Mouse (Mus musculus) midbrain, embryonic 16.5 days (tissue): ENCODE results near the gene Izumo1. TPM values are rescaled to one million over a fixed set of nuclear protein-coding genes. Genes with fewer than 3 reads are reported as not detected.

ENCODE experiments used
- ATAC-seq: fragments of 200-750 bp; cut with Nextera tagmentation; 2 replicates; pipeline ENCODE4 v1.8.0; 2017; ENCODE audit warnings: moderate TSS enrichment
- H3K27ac ChIP-seq: fragments of 300-500 bp; sonication (generic); 2 replicates; pipeline ENCODE4 v1.5.1; 2014; ENCODE audit warnings: mild to moderate bottlenecking, low read length, mixed read lengths
- H3K27me3 ChIP-seq: fragments of 300-500 bp; sonication (generic); 2 replicates; pipeline ENCODE4 v1.6.1; 2014; ENCODE audit warnings: low read depth, low read length, mixed read lengths; ENCODE audit not compliant: control insufficient read depth, insufficient read depth
- H3K36me3 ChIP-seq: fragments of 300-500 bp; sonication (generic); 2 replicates; pipeline ENCODE4 v1.6.1; 2014; ENCODE audit warnings: mild to moderate bottlenecking, low read length, moderate library complexity, mixed read lengths; ENCODE audit not compliant: control insufficient read depth, insufficient read depth
- H3K4me1 ChIP-seq: fragments of 300-500 bp; sonication (generic); 2 replicates; pipeline ENCODE4 v1.6.1; 2014; ENCODE audit warnings: mild to moderate bottlenecking, low read length, mixed read lengths; ENCODE audit not compliant: control insufficient read depth, insufficient read depth
- H3K4me2 ChIP-seq: fragments of 300-500 bp; sonication (generic); 2 replicates; pipeline ENCODE4 v1.6.1; 2014; ENCODE audit warnings: mild to moderate bottlenecking, low read length, mixed read lengths
- H3K4me3 ChIP-seq: fragments of 300-500 bp; sonication (generic); 2 replicates; pipeline ENCODE4 v1.5.1; 2014; ENCODE audit warnings: low read depth, mild to moderate bottlenecking, low read length, moderate library complexity, mixed read lengths
- H3K9ac ChIP-seq: fragments of 300-500 bp; sonication (generic); 2 replicates; pipeline ENCODE4 v1.6.1; 2014; ENCODE audit warnings: low read depth, low read length, mixed read lengths
- H3K9me3 ChIP-seq: fragments of 300-500 bp; sonication (generic); replicated peaks from 2 replicates; pipeline ENCODE4 v1.6.1; 2014; ENCODE audit warnings: mild to moderate bottlenecking, low read length, mixed read lengths; ENCODE audit not compliant: control insufficient read depth, poor library complexity, severe bottlenecking
- WGBS: fragments of 180-500 bp; shearing (Covaris S2); extraction: QIAGEN DNeasy Blood & Tissue Kit; methylation state at CpG from one replicate; pipeline ENCODE4 v1.1.7; 2014; 5-methylcytosine and 5-hydroxymethylcytosine counted together
- polyA plus RNA-seq: library from polyadenylated mRNA; unstranded; fragments of >200 nt; fragmentation: Nextera tagmentation; extraction: Ambion mirVana; gene quantifications from 2 replicates; pipeline ENCODE4 v1.2.1, GENCODE M21; 2015

Izumo1 gene
- polyA plus RNA-seq, 1 experiment from 2014 or later = not detected

GRCm38 (mm10) chr7:45638623-45639401 lies 17.2 kb downstream of the Izumo1 start:
- Histone ChIP-seq H3K36me3 (peaks cover 13% of the 10 kb centered on the region), H3K9ac (peak overlapping the region; percentile 27; the same call in 1 of the 2 replicates)
- peak; percentile 89 for ATAC-seq

GRCm38 (mm10) chr7:45639561-45640027 lies 18.0 kb downstream of the Izumo1 start, which contains the start of gene Mamstr:
Gene Mamstr, plus strand, starts transcription at chr7:45639977.
- H3K9ac ChIP-seq = no peak within 1 kb of the TSS; the same call in 1 of the 2 replicates
- no peak within 1 kb of the TSS for H3K27ac ChIP-seq
- peaks cover 17% of the 10 kb centered on the region for H3K4me1 ChIP-seq
- no peak within 1 kb of the TSS; the same call in 1 of the 2 replicates for H3K4me2 ChIP-seq
- ATAC-seq = no peak
- H3K9me3 ChIP-seq = no peaks in the 10 kb centered on the region
- peak within 1 kb of the TSS; percentile 37; the same call in 1 of the 2 replicates for H3K4me3 ChIP-seq
- peaks cover 13% of the 10 kb centered on the region for H3K36me3 ChIP-seq
- WGBS = 20% methylated on average over 19 of the region's 19 CpGs
- no peaks in the 10 kb centered on the region for H3K27me3 ChIP-seq

More at GRCm38 (mm10) chr7:45638623-45639401, 17.2 kb downstream of the Izumo1 start:
- Histone ChIP-seq H3K4me3 (peak overlapping the region; percentile 37), H3K27ac (0 out of 2 replicates have a peak overlapping the region, but pooled peaks have one; percentile 50), H3K27me3 (no peaks in the 10 kb centered on the region), H3K4me2 (peak overlapping the region; percentile 53), H3K4me1 (peaks cover 14% of the 10 kb centered on the region), H3K9me3 (no peaks in the 10 kb centered on the region)
- WGBS = 16% methylated on average over 29 of the region's 29 CpGs

GRCm38 (mm10) chr7:45640191-45640957 lies 18.8 kb downstream of the Izumo1 start:
- Histone ChIP-seq H3K4me1 (peaks cover 22% of the 10 kb centered on the region), H3K36me3 (peaks cover 12% of the 10 kb centered on the region), H3K27ac (no peak overlapping the region), H3K4me3 (no peak overlapping the region), H3K27me3 (no peaks in the 10 kb centered on the region), H3K9ac (no peak overlapping the region), H3K4me2 (no peak overlapping the region), H3K9me3 (no peaks in the 10 kb centered on the region)
- ATAC-seq = no peak
- 74% methylated on average over 19 of the region's 19 CpGs for WGBS

DNA sequence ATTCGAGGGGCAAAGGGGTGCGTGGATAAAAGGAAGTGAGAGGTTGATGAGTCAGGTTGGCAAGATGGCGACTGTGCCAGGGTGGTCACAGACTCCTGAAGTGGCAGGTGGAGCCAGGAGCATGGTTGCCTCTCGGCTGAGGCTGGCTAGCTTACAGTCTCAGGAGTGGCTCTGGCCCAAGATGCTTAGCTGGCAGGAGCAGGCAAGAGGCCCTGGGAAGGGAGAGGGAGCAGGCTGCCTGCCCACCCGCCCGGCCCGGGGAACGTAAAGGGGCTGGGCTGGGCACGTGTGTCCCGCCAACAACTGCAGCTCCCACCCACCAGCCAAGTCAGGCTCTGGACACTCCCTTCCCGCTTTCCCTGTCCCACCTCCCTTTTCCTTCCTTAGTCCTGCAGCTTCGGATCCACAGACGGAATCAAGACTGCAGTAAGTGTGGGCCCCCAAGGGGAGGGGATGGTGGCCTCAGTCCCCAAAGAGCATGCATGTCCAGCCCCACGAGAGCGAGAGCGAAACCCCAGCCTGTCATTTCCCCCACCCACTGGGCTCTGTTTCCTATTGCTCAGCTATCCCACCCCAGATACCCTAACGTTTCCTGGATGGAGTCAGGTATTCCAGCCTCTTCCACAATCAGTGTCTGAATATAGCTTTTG lies 19.9 kb downstream of the Izumo1 start:
- Histone ChIP-seq H3K36me3 (peaks cover 4% of the 10 kb centered on the region; the same call in 1 of the 2 replicates), H3K4me1 (peaks cover 22% of the 10 kb centered on the region), H3K4me2 (no peak overlapping the region), H3K9me3 (no peaks in the 10 kb centered on the region), H3K27me3 (no peaks in the 10 kb centered on the region), H3K9ac (no peak overlapping the region), H3K4me3 (no peak overlapping the region), H3K27ac (no peak overlapping the region)
- ATAC-seq = no peak
- WGBS = 73% methylated on average over 9 of the region's 17 CpGs

- peaks cover 22% of the 10 kb centered on the region for H3K4me1 ChIP-seq
- no peaks in the 10 kb centered on the region for H3K36me3 ChIP-seq
- no peak overlapping the region for H3K27ac ChIP-seq
- H3K4me2 ChIP-seq = peak overlapping the region; percentile 77; the same call in 1 of the 2 replicates
- WGBS = 89% methylated on average over 5 of the region's 5 CpGs
- H3K9me3 ChIP-seq = no peaks in the 10 kb centered on the region
- no peak overlapping the region for H3K4me3 ChIP-seq
- no peaks in the 10 kb centered on the region for H3K27me3 ChIP-seq
- no peak overlapping the region for H3K9ac ChIP-seq
- no peak for ATAC-seq
These were observed 20.5 kb downstream of the Izumo1 start for GRCm38 (mm10) chr7:45642083-45642482.

- peaks cover 22% of the 10 kb centered on the region for H3K4me1 ChIP-seq
- H3K27ac ChIP-seq = peak overlapping the region; percentile 89
- H3K4me3 ChIP-seq = peak overlapping the region; percentile 48
- no peaks in the 10 kb centered on the region for H3K9me3 ChIP-seq
- no peaks in the 10 kb centered on the region for H3K27me3 ChIP-seq
- 35% methylated on average over 16 of the region's 16 CpGs for WGBS
- peak overlapping the region; percentile 77 for H3K4me2 ChIP-seq
- no peak for ATAC-seq
- H3K36me3 ChIP-seq = no peaks in the 10 kb centered on the region
- H3K9ac ChIP-seq = peak overlapping the region; percentile 77
These were observed 21.1 kb downstream of the Izumo1 start for GRCm38 (mm10) chr7:45642503-45643255.

DNA sequence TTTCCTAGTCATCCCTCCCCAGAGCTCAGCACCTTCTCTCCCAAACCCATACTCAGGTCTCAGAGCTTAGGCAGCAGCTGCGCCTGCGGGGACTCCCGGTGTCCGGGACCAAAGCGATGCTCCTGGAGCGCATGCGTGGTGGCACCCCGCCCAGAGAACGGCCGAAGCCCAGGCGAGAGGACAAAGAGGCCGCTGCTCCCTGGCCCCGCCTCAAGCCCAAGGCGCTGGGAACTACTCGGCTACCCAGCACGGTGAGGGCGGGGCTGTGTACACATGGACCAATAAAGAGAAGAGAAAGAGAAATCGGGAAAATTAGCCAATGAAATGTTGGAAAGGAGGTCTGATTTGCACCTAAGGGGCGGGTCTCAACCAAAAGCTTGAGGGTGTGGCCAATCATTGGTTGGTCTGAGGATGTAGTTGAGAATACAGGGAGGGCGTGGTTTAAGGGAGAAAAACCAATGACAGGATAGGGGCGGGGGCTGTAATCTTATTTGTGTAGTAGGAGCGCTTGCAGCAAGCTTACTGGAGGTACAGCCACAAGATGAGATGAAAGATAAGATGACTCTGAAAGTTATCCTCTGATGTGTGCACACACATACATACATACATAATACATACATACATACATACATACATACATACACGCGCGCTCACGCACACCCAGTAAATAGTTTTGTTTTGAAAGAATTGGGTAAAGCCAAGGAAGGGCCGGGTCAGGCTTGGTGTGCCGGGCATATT lies 22.0 kb downstream of the Izumo1 start:
- H3K4me3 ChIP-seq = peak overlapping the region; percentile 48
- under 1% methylated on average over 28 of the region's 28 CpGs for WGBS

More for the DNA sequence above, 22.0 kb downstream of the Izumo1 start:
- H3K4me1 ChIP-seq = peaks cover 17% of the 10 kb centered on the region
- no peaks in the 10 kb centered on the region for H3K27me3 ChIP-seq
- H3K9me3 ChIP-seq = no peaks in the 10 kb centered on the region
- H3K4me2 ChIP-seq = peak overlapping the region; percentile 77
- peak overlapping the region; percentile 89 for H3K27ac ChIP-seq
- peak; percentile 92 for ATAC-seq
- no peaks in the 10 kb centered on the region for H3K36me3 ChIP-seq
- H3K9ac ChIP-seq = peak overlapping the region; percentile 77
